Mouse (Mus musculus) liver, embryonic 14.5 days (tissue): Measurements from ENCODE around the gene Crabp2.

Experiments used
- CTCF ChIP-seq: IDR thresholded peaks from 2 replicates; pipeline ENCODE4 v1.5.1; 2016; ENCODE audit warnings: antibody characterized with exemption, low read depth, control low read depth
- EP300 ChIP-seq: IDR thresholded peaks from 2 replicates; pipeline ENCODE4 v1.6.1; 2016; ENCODE audit warnings: antibody characterized with exemption, low read depth

GRCm38 (mm10) chr3:87996971-87997614 lies 48.6 kb downstream of the Crabp2 start:
- TF ChIP-seq EP300: no peak
- TF ChIP-seq CTCF: no peak
